ENCODE assay signal across 13 mouse cellular contexts in genomic region chr6:24325215-24325614, GRCm38 (mm10).
DNase-seq lines count a peak whose midpoint lies in the region; ATAC-seq and TF ChIP-seq lines count a peak whose summit lies in the region.
"Had no signal": no experiment of that assay in that cellular context is flagged by ENCODE, and none has a peak within 500 bp of the region (broad histone marks: within the 10 kb centered on the region; RNA-seq: fewer than 3 reads in every experiment).

No protein-coding gene starts in this region.

- no peaks in the 10 kb centered on the region for H3K36me3 ChIP-seq in hindbrain, embryonic 14.5 days (replicated peaks; ENCODE audit: control insufficient read depth, insufficient read depth)
- H3K36me3 ChIP-seq in hindbrain, embryonic 13.5 days = no peaks in the 10 kb centered on the region
- H3K36me3 ChIP-seq in lung, postnatal 0 days (ENCODE audit: insufficient read depth, low read length) = no peaks in the 10 kb centered on the region
- H3K36me3 ChIP-seq: embryonic facial prominence, embryonic 12.5 days; midbrain, embryonic 15.5 days; stomach, embryonic 15.5 days had no signal

- H3K4me2 ChIP-seq in hindbrain, embryonic 14.5 days (replicated peaks) = no peak overlapping the region
- H3K4me2 ChIP-seq in hindbrain, embryonic 13.5 days = no peak overlapping the region
- H3K4me2 ChIP-seq in lung, postnatal 0 days (replicated peaks; ENCODE audit: low read depth, low read length) = no peak overlapping the region
- H3K4me2 ChIP-seq: embryonic facial prominence, embryonic 12.5 days; midbrain, embryonic 15.5 days; stomach, embryonic 15.5 days had no signal

- peak; percentile 43 for DNase-seq in hindbrain, embryonic 14.5 days (ENCODE audit: low spot score)
- peak; percentile 22 for DNase-seq in lung, postnatal 0 days (ENCODE audit: low spot score)
- no peak for DNase-seq in lung, postnatal 14 days
- peak; percentile 73 for DNase-seq in cerebellum, adult 9-11 months
- peak; percentile 9 to 37 for DNase-seq in left cerebral cortex, postnatal 25 days (ENCODE audit: low spot score in 2 of 2)
- DNase-seq in thymus, postnatal 36 days = no peak
- DNase-seq: lung, adult 18-20 months had no signal

- no peaks in the 10 kb centered on the region for H3K27me3 ChIP-seq in hindbrain, embryonic 14.5 days (ENCODE audit: control insufficient read depth, insufficient read depth, low read length)
- H3K27me3 ChIP-seq in hindbrain, embryonic 13.5 days = no peaks in the 10 kb centered on the region
- no peaks in the 10 kb centered on the region for H3K27me3 ChIP-seq in lung, postnatal 0 days (replicated peaks; ENCODE audit: insufficient read depth, low read length)
- H3K27me3 ChIP-seq: embryonic facial prominence, embryonic 12.5 days; midbrain, embryonic 15.5 days; Patski; stomach, embryonic 15.5 days had no signal

- H3K9me3 ChIP-seq in hindbrain, embryonic 14.5 days (ENCODE audit: control insufficient read depth, low read length) = no peaks in the 10 kb centered on the region
- no peaks in the 10 kb centered on the region for H3K9me3 ChIP-seq in hindbrain, embryonic 13.5 days
- H3K9me3 ChIP-seq in lung, postnatal 0 days (ENCODE audit: low read length) = no peaks in the 10 kb centered on the region
- H3K9me3 ChIP-seq: embryonic facial prominence, embryonic 12.5 days; midbrain, embryonic 15.5 days; stomach, embryonic 15.5 days had no signal

- no peak overlapping the region for H3K9ac ChIP-seq in hindbrain, embryonic 14.5 days
- H3K9ac ChIP-seq in hindbrain, embryonic 13.5 days = no peak overlapping the region
- H3K9ac ChIP-seq in lung, postnatal 0 days (replicated peaks; ENCODE audit: low read depth) = no peak overlapping the region
- H3K9ac ChIP-seq: embryonic facial prominence, embryonic 12.5 days; midbrain, embryonic 15.5 days; stomach, embryonic 15.5 days had no signal

- H3K4me3 ChIP-seq in hindbrain, embryonic 14.5 days (replicated peaks; ENCODE audit: low read length) = no peak overlapping the region
- no peak overlapping the region for H3K4me3 ChIP-seq in hindbrain, embryonic 13.5 days
- H3K4me3 ChIP-seq in lung, postnatal 0 days (ENCODE audit: low read depth, low read length) = no peak overlapping the region
- H3K4me3 ChIP-seq: embryonic facial prominence, embryonic 12.5 days; midbrain, embryonic 15.5 days; stomach, embryonic 15.5 days had no signal

- TF ChIP-seq EP300 in lung, postnatal 0 days (IDR thresholded peaks at IDR 0.05) = no peak

- no peaks in the 10 kb centered on the region for H3K4me1 ChIP-seq in hindbrain, embryonic 14.5 days (replicated peaks; ENCODE audit: control insufficient read depth, insufficient read depth, low read length)
- H3K4me1 ChIP-seq in hindbrain, embryonic 13.5 days (replicated peaks) = no peaks in the 10 kb centered on the region
- no peaks in the 10 kb centered on the region for H3K4me1 ChIP-seq in lung, postnatal 0 days (ENCODE audit: insufficient read depth, low read depth, low read length)
- H3K4me1 ChIP-seq: embryonic facial prominence, embryonic 12.5 days; midbrain, embryonic 15.5 days; stomach, embryonic 15.5 days had no signal

- no peak for TF ChIP-seq CTCF in lung, postnatal 0 days (IDR thresholded peaks at IDR 0.05)

- intact Hi-C loops in left cerebral cortex, postnatal 25 days (cut with DNase I) = no loop called here

- H3K27ac ChIP-seq in hindbrain, embryonic 14.5 days = no peak overlapping the region
- H3K27ac ChIP-seq in hindbrain, embryonic 13.5 days = no peak overlapping the region
- H3K27ac ChIP-seq in lung, postnatal 0 days (ENCODE audit: low read length) = no peak overlapping the region
- H3K27ac ChIP-seq: embryonic facial prominence, embryonic 12.5 days; midbrain, embryonic 15.5 days; stomach, embryonic 15.5 days had no signal

- 0 out of 2 replicates have a peak, but pooled peaks have one; percentile 43 for ATAC-seq in hindbrain, embryonic 14.5 days (ENCODE audit: low FRiP score)
- ATAC-seq in hindbrain, embryonic 13.5 days (ENCODE audit: low FRiP score) = no peak
- no peak for ATAC-seq in lung, postnatal 0 days
- ATAC-seq in inflammation-experienced regulatory T-cells, adult 6 months = no peak
- ATAC-seq: midbrain, embryonic 15.5 days; Patski had no signal

Comparison
In these comparisons a context has a peak if more than half of its experiments do, and no peak if none do; other contexts are left out.
1. DNase-seq: peak in hindbrain, embryonic 14.5 days (single experiment), lung, postnatal 0 days (single experiment), cerebellum, adult 9-11 months (single experiment) and left cerebral cortex, postnatal 25 days (2 of 2); none in lung, postnatal 14 days (single experiment) and thymus, postnatal 36 days (0 of 2).